Mouse (Mus musculus): ENCODE data around the gene Olfr727. TPM values are rescaled to one million over a fixed set of nuclear protein-coding genes. Genes with fewer than 3 reads are reported as not detected.

Olfr727 gene
- not detected for polyA plus RNA-seq (2014; fragmentation: Illumina TruSeq; extraction: RNeasy Lipid Tissue Mini Kit (QIAGEN cat#74804); ENCODE audit: low read depth, low replicate concordance)

DNA sequence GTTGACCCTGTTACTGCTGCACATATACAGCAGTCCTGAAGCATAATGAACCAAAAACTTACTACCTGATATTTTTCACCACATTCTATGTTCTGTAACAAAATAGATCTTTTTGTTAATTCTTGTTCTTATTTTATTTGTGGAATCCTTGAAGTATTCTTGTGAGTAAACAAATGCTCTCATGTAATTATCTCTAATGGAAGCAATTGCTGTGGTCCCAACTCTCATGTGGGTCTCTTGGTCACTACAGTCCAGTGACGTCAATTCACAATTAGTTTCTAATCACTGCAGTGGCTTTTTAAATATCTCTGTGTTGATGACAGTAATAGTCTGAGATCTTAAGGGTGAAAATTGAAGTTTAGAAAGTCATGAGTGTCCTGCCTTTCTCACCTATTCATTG is at the start of gene Olfr727:
Olfr727 (plus strand) TSS at position 301 of the 400 bp plus-strand sequence.

DNA sequence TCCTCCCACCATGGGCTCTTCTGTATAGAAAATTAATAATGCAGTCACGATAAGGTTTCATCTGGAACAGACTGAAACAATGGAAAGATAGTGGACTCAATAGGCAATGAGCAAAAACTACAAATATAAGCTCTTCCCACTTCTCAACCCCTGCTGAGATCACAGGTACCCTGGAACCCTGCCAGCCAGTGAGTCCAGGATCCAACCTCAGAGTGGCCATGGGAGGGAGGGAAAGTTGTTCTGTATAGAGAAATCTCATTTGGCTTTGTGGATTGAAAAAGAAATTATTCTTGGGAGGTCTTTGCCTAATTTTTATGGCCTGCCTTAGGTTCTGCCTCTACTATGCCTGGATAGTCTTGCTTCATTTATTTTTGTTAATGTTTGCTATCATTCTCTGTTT is 32.1 kb upstream of the Olfr727 start, which contains the start of gene Olfr726:
Olfr726 (minus strand) TSS at position 101 of the 400 bp plus-strand sequence.

DNA sequence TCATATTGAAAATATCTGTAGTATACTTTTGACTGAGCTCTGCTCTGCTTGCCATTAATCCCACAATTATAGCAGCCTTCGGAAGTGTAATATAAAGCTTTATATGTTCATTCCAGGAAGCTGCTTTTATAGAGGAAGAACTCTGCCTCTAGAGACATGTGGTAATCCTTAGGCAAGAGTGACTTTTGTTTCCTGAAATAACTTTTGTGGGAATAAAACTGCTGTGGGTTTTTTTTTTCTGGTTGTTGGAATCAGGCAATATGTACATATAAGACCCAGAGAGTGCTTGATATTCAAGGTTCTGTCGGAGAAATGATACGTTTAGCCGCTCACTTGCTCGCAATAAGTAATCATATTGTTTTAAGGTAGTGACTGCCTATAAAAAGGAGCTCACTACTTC is 19.6 kb downstream of the Olfr727 start, which contains the start of gene Olfr728:
Olfr728 (minus strand) TSS at position 101 of the 400 bp plus-strand sequence.

DNA sequence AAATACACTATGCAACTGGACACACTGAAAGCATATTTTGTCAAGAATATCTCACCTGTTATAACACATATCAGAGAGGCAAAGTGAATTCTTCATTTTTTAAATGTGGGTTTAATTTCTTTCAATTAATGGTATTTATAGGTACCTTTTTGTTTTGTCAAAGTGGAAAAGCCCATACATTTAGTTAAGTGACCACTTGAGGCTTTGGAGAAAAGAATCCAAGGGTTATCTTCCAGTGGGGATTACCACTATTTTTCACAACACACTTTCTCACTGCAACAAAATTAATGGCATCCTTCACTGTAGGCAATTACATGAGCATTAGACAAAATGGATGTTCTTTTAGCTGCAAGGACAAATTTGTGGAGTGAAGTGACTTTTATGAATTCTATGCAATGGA is 29.8 kb downstream of the Olfr727 start, which contains the start of gene Olfr729:
Olfr729 (minus strand) TSS at position 101 of the 400 bp plus-strand sequence.

Other genes starting within 250 kb of the Olfr727 start
- not detected for gene Olfr722, start 221.2 kb upstream of the Olfr727 start, polyA plus RNA-seq (2014; fragmentation: Illumina TruSeq; extraction: RNeasy Lipid Tissue Mini Kit (QIAGEN cat#74804); ENCODE audit: low read depth, low replicate concordance)
- gene Olfr723, start 191.4 kb upstream of the Olfr727 start, polyA plus RNA-seq (2014; fragmentation: Illumina TruSeq; extraction: RNeasy Lipid Tissue Mini Kit (QIAGEN cat#74804); ENCODE audit: low read depth, low replicate concordance), result not detected
- not detected for gene Olfr724, start 159.9 kb upstream of the Olfr727 start, polyA plus RNA-seq (2014; fragmentation: Illumina TruSeq; extraction: RNeasy Lipid Tissue Mini Kit (QIAGEN cat#74804); ENCODE audit: low read depth, low replicate concordance)
- not detected for gene Olfr725, start 82.8 kb upstream of the Olfr727 start, polyA plus RNA-seq (2014; fragmentation: Illumina TruSeq; extraction: RNeasy Lipid Tissue Mini Kit (QIAGEN cat#74804); ENCODE audit: low read depth, low replicate concordance)
- gene Olfr726, start 32.2 kb upstream of the Olfr727 start, polyA plus RNA-seq (2014; fragmentation: Illumina TruSeq; extraction: RNeasy Lipid Tissue Mini Kit (QIAGEN cat#74804); ENCODE audit: low read depth, low replicate concordance), result not detected
- gene Olfr728, start 19.5 kb downstream of the Olfr727 start, polyA plus RNA-seq (2014; fragmentation: Illumina TruSeq; extraction: RNeasy Lipid Tissue Mini Kit (QIAGEN cat#74804); ENCODE audit: low read depth, low replicate concordance), result not detected
- gene Olfr729, start 29.7 kb downstream of the Olfr727 start, polyA plus RNA-seq (2014; fragmentation: Illumina TruSeq; extraction: RNeasy Lipid Tissue Mini Kit (QIAGEN cat#74804); ENCODE audit: low read depth, low replicate concordance), result not detected
- not detected for gene Olfr730, start 65.0 kb downstream of the Olfr727 start, polyA plus RNA-seq (2014; fragmentation: Illumina TruSeq; extraction: RNeasy Lipid Tissue Mini Kit (QIAGEN cat#74804); ENCODE audit: low read depth, low replicate concordance)
- gene Olfr731, start 118.7 kb downstream of the Olfr727 start, polyA plus RNA-seq (2014; fragmentation: Illumina TruSeq; extraction: RNeasy Lipid Tissue Mini Kit (QIAGEN cat#74804); ENCODE audit: low read depth, low replicate concordance), result not detected
- gene Olfr732, start 161.0 kb downstream of the Olfr727 start, polyA plus RNA-seq (2014; fragmentation: Illumina TruSeq; extraction: RNeasy Lipid Tissue Mini Kit (QIAGEN cat#74804); ENCODE audit: low read depth, low replicate concordance), result not detected
- not detected for gene Olfr733, start 178.3 kb downstream of the Olfr727 start, polyA plus RNA-seq (2014; fragmentation: Illumina TruSeq; extraction: RNeasy Lipid Tissue Mini Kit (QIAGEN cat#74804); ENCODE audit: low read depth, low replicate concordance)
- gene Olfr734, start 203.6 kb downstream of the Olfr727 start, polyA plus RNA-seq (2014; fragmentation: Illumina TruSeq; extraction: RNeasy Lipid Tissue Mini Kit (QIAGEN cat#74804); ENCODE audit: low read depth, low replicate concordance), result not detected
- not detected for gene Olfr735, start 225.7 kb downstream of the Olfr727 start, polyA plus RNA-seq (2014; fragmentation: Illumina TruSeq; extraction: RNeasy Lipid Tissue Mini Kit (QIAGEN cat#74804); ENCODE audit: low read depth, low replicate concordance)
- 0.24 TPM for gene Tlr11, start 234.7 kb downstream of the Olfr727 start, polyA plus RNA-seq (2014; fragmentation: Illumina TruSeq; extraction: RNeasy Lipid Tissue Mini Kit (QIAGEN cat#74804); ENCODE audit: low read depth, low replicate concordance)

Data from kidney, adult 10 weeks (tissue).